In genomic region chr9:79759385-79760005, GRCm38 (mm10) we compare ENCODE assay signal across 8 mouse cellular contexts. TPM values are rescaled to one million over a fixed set of nuclear protein-coding genes. Genes with fewer than 3 reads are reported as not detected.
DNase-seq lines count a peak whose midpoint lies in the region; ATAC-seq lines count a peak whose summit lies in the region.

Cox7a2 (minus strand) TSS chr9:79759878.

- peaks cover 11% of the 10 kb centered on the region for H3K4me1 ChIP-seq in hindbrain, embryonic 14.5 days (replicated peaks; ENCODE audit: control insufficient read depth, insufficient read depth, low read length)

- H3K9ac ChIP-seq in hindbrain, embryonic 14.5 days, result peak within 1 kb of the TSS; percentile 92

- peak; percentile 95 for DNase-seq in R1 (ENCODE audit: low read depth, low spot score)
- DNase-seq in cerebellum, postnatal 25 days, result peak; percentile 94 to 96
- peak; percentile 85 to 89 for DNase-seq in frontal cortex, postnatal 25 days (ENCODE audit: low spot score in 2 of 2)
- peak; percentile 95 for DNase-seq in hindbrain, embryonic 14.5 days (ENCODE audit: low spot score)
- DNase-seq in layer of hippocampus, postnatal 36 days, result peak; percentile 94
- peak; percentile 99 for DNase-seq in lung, postnatal 36 days
- DNase-seq in retina, postnatal 1 day, result peak; percentile 99
- peak; percentile 91 to 93 for DNase-seq in urinary bladder, adult 18-20 months (ENCODE audit: low spot score in 2 of 2)

- H3K9me3 ChIP-seq in hindbrain, embryonic 14.5 days (ENCODE audit: control insufficient read depth, low read length), result no peaks in the 10 kb centered on the region

- WGBS in hindbrain, embryonic 14.5 days, result under 1% methylated on average over 49 of the region's 49 CpGs

- peak within 1 kb of the TSS; percentile 92 for H3K27ac ChIP-seq in hindbrain, embryonic 14.5 days

- peak within 1 kb of the TSS; percentile 65 for H3K4me2 ChIP-seq in hindbrain, embryonic 14.5 days (replicated peaks)

- H3K36me3 ChIP-seq in hindbrain, embryonic 14.5 days (replicated peaks; ENCODE audit: control insufficient read depth, insufficient read depth), result peaks cover 28% of the 10 kb centered on the region

- H3K27me3 ChIP-seq in hindbrain, embryonic 14.5 days (ENCODE audit: control insufficient read depth, insufficient read depth, low read length), result no peaks in the 10 kb centered on the region

- peak; percentile 100 for ATAC-seq in hindbrain, embryonic 14.5 days (ENCODE audit: low FRiP score)

- peak within 1 kb of the TSS; percentile 87 for H3K4me3 ChIP-seq in hindbrain, embryonic 14.5 days (replicated peaks; ENCODE audit: low read length)

RNA-seq across cellular contexts. Expression of gene Cox7a2, which starts in this region (rescaled TPM):
- polyA plus RNA-seq in hindbrain, embryonic 14.5 days (2014; fragmentation: Nextera tagmentation; extraction: Ambion mirVana), result 903 and 999 TPM in 2 replicates
- total RNA-seq in layer of hippocampus, postnatal 36 days (2021), result 100 to 1,000 TPM; 304 to 337 TPM

Comparison
In these comparisons a context has a peak if more than half of its experiments do, and no peak if none do; other contexts are left out.
1. Peak in every context shown above with its lines: DNase-seq, ATAC-seq, H3K4me3 ChIP-seq and H3K27ac ChIP-seq.